Mouse (Mus musculus) hindbrain, embryonic 16.5 days (tissue): ENCODE measurements around the gene 4930583I09Rik. TPM values are rescaled to one million over a fixed set of nuclear protein-coding genes. Genes with fewer than 3 reads are reported as not detected.

Source experiments
- ATAC-seq: fragments of 200-750 bp; cut with Nextera tagmentation; 2 replicates; pipeline ENCODE4 v1.8.0; 2017; ENCODE audit warnings: moderate TSS enrichment, moderate library complexity
- H3K27ac ChIP-seq: fragments of 300-500 bp; sonication (generic); 2 replicates; pipeline ENCODE4 v1.5.1; 2014; ENCODE audit warnings: low read depth, mild to moderate bottlenecking, control low read depth, low read length, moderate library complexity
- H3K27me3 ChIP-seq: fragments of 300-500 bp; sonication (generic); replicated peaks from 2 replicates; pipeline ENCODE4 v1.6.1; 2014; ENCODE audit warnings: low read length; ENCODE audit not compliant: control insufficient read depth, insufficient read depth
- H3K36me3 ChIP-seq: fragments of 300-500 bp; sonication (generic); 2 replicates; pipeline ENCODE4 v1.6.1; 2014; ENCODE audit warnings: mild to moderate bottlenecking, low read length, moderate library complexity, mixed read lengths; ENCODE audit not compliant: control insufficient read depth, insufficient read depth
- H3K4me1 ChIP-seq: fragments of 300-500 bp; sonication (generic); 2 replicates; pipeline ENCODE4 v1.6.1; 2014; ENCODE audit warnings: low read depth, low read length; ENCODE audit not compliant: control insufficient read depth, insufficient read depth
- H3K4me2 ChIP-seq: fragments of 300-500 bp; sonication (generic); 2 replicates; pipeline ENCODE4 v1.6.1; 2014; ENCODE audit warnings: mild to moderate bottlenecking, low read length, control low read depth, moderate library complexity
- H3K4me3 ChIP-seq: fragments of 300-500 bp; sonication (generic); 2 replicates; pipeline ENCODE4 v1.5.1; 2014; ENCODE audit warnings: mild to moderate bottlenecking, low read length, control low read depth, moderate library complexity
- H3K9ac ChIP-seq: fragments of 300-500 bp; sonication (generic); 2 replicates; pipeline ENCODE4 v1.6.1; 2014; ENCODE audit warnings: low read depth, mild to moderate bottlenecking, control low read depth, low read length, moderate library complexity
- H3K9me3 ChIP-seq: fragments of 300-500 bp; sonication (generic); 2 replicates; pipeline ENCODE4 v1.6.1; 2014; ENCODE audit warnings: mild to moderate bottlenecking, low read length, moderate library complexity; ENCODE audit not compliant: control insufficient read depth
- WGBS: fragments of 180-500 bp; shearing (Covaris S2); extraction: QIAGEN DNeasy Blood & Tissue Kit; methylation state at CpG from one replicate; pipeline ENCODE4 v1.1.7; 2014; 5-methylcytosine and 5-hydroxymethylcytosine counted together
- polyA plus RNA-seq: library from polyadenylated mRNA; unstranded; fragments of >200 nt; fragmentation: Nextera tagmentation; extraction: Ambion mirVana; gene quantifications from 2 replicates; pipeline ENCODE4 v1.2.1, GENCODE M21; 2015

Gene 4930583I09Rik
- polyA plus RNA-seq, 1 experiment from 2014 or later: not detected

DNA sequence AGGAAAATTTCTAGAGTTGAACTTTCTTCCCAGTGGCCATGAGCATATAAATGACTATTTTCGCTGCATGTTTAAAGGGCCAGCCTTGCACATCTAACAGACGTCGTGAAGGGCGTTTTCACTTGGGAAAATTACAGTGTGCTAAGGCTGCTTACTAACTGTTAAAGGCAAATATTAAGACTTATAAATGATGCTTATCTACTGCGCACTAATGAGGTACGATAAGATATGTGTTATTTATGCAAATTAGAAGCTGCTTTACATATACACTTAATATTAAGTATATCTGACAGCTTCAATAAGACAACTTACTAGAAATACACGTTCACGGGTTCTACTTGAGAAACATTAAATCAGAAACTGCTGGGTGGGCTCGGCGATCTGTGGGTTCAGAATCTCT, 481 bp upstream of the 4930583I09Rik start:
- Histone ChIP-seq H3K27me3 (0 out of 2 replicates have a peak, but pooled peaks cover 2% of the 10 kb centered on the region), H3K4me2 (no peak overlapping the region), H3K9me3 (no peaks in the 10 kb centered on the region), H3K9ac (no peak overlapping the region), H3K27ac (no peak overlapping the region), H3K4me3 (no peak overlapping the region), H3K36me3 (no peaks in the 10 kb centered on the region), H3K4me1 (peaks cover 3% of the 10 kb centered on the region)
- no peak for ATAC-seq
- 79% methylated on average over 10 of the region's 10 CpGs for WGBS

DNA sequence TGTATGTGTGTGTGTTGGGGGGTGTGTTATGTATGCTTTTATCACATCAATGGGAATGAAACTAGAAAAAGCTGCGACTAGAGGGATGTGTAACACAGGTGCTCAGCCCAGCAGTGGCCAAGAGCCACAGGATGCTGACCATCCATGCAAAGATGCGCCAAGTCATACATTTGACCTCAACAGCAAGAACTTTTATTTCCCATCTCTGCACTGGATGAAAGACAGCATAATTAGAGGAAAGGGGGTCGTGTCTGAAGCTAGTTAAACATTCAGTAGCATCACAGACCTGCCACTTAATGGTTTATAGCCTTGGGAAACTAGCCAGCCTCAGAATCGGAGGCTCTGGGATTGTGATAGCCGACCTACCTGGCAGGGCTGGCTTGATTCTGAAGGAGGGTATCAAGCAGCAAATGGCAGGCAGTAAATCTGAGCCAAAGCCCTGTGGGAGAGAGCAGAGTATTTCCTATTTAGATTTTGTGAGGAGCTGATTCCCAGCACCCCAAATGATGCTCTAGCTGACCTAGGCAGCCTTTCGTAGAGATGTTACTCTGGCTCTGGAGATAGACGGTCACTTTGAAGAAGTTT, 1.9 kb downstream of the 4930583I09Rik start:
- Histone ChIP-seq H3K4me2 (no peak overlapping the region), H3K27ac (no peak overlapping the region), H3K4me3 (no peak overlapping the region), H3K27me3 (0 out of 2 replicates have a peak, but pooled peaks cover 2% of the 10 kb centered on the region), H3K9ac (no peak overlapping the region), H3K4me1 (peaks cover 3% of the 10 kb centered on the region), H3K9me3 (no peaks in the 10 kb centered on the region), H3K36me3 (no peaks in the 10 kb centered on the region)
- no peak for ATAC-seq
- 78% methylated on average over 7 of the region's 7 CpGs for WGBS

DNA sequence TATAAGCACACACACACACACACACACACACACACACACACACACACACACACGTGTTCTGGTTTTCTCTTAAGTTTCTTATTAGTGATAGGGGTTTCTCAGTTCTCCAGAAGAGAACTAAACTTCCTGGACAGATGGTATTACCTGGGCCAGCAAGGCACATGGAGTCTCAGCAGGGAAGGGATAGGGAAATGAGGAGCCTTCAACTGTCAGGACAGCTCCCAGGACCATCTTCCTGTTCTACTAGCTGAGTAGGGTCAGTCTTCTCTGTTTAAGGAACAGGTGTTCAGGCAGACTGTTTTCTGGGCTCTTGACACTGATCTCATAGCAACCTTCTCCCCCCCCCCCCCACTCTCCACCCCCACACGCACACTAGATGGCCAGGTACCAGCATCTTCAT, 2.8 kb downstream of the 4930583I09Rik start:
- Histone ChIP-seq H3K4me2 (no peak overlapping the region), H3K27ac (no peak overlapping the region), H3K36me3 (no peaks in the 10 kb centered on the region), H3K9ac (no peak overlapping the region), H3K4me1 (peaks cover 3% of the 10 kb centered on the region), H3K4me3 (no peak overlapping the region), H3K27me3 (0 out of 2 replicates have a peak, but pooled peaks cover under 1% of the 10 kb centered on the region), H3K9me3 (no peaks in the 10 kb centered on the region)
- no peak for ATAC-seq
- 90% methylated on average over 2 of the region's 2 CpGs for WGBS

DNA sequence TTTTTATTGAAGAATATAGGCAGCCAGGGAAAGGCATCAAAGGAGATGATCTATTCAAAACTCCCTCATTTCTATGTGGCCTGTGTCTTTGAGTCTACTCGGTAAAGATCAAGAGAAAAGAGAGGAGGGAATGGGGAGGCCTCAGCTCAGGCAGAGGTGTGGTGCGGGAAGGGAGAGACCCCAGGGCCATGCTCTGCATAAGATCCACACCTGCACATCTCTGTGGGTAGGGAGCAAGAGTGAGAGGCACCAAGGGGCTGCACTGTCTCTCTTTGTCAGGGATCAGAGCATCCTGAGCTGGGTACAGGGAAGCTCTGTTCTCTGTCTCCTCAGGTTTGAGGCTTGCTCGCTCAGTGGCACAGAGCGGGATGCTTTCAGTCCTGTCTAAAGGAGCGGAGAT, 8.4 kb downstream of the 4930583I09Rik start:
- Histone ChIP-seq H3K9me3 (no peaks in the 10 kb centered on the region), H3K27me3 (no peaks in the 10 kb centered on the region), H3K4me1 (no peaks in the 10 kb centered on the region), H3K4me3 (no peak overlapping the region), H3K9ac (no peak overlapping the region), H3K36me3 (no peaks in the 10 kb centered on the region), H3K27ac (no peak overlapping the region), H3K4me2 (no peak overlapping the region)
- no peak for ATAC-seq
- 93% methylated on average over 5 of the region's 5 CpGs for WGBS

DNA sequence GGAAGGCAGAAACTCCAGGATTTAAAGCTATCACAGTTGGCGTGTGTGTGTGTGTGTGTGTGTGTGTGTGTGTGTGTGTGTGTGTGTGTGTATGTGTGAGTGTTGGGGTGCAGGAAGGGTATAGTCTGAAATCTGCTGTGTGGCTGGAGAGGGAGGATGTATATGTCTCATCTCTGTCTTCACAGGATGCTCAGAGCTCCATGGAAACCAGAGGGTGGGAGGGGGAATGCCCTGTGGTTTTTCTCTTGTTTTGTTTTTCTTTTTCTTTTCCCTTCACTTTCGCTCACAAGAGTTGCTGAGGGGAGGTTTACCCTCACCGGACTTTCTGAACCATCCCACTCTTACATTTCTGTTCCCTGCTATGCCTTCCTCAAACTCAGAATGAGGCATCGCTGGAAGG, 9.0 kb downstream of the 4930583I09Rik start:
- Histone ChIP-seq H3K9ac (no peak overlapping the region), H3K27me3 (no peaks in the 10 kb centered on the region), H3K4me3 (no peak overlapping the region), H3K9me3 (no peaks in the 10 kb centered on the region), H3K27ac (no peak overlapping the region), H3K4me2 (no peak overlapping the region), H3K4me1 (no peaks in the 10 kb centered on the region), H3K36me3 (no peaks in the 10 kb centered on the region)
- no peak for ATAC-seq
- 51% methylated on average over 4 of the region's 4 CpGs for WGBS

DNA sequence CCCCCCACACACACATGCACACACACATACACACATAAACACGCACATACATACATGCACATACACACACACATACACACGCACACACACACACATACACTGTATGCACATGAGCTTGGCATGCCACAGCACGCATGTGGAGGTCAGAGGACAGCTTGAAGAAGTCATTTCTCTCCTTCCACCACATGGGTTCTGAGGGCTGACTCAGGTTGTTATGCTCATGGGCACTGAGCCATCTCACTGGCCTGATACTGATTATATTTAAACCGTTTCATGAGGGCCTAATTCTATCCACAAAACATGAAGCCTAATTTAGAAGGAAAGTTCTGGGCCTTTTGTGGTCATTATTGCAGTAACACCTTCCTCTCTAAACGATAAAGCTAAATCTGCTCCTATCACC, 13.3 kb downstream of the 4930583I09Rik start:
- H3K27ac ChIP-seq: no peak overlapping the region
- ATAC-seq: no peak
- 84% methylated on average over 5 of the region's 5 CpGs for WGBS

DNA sequence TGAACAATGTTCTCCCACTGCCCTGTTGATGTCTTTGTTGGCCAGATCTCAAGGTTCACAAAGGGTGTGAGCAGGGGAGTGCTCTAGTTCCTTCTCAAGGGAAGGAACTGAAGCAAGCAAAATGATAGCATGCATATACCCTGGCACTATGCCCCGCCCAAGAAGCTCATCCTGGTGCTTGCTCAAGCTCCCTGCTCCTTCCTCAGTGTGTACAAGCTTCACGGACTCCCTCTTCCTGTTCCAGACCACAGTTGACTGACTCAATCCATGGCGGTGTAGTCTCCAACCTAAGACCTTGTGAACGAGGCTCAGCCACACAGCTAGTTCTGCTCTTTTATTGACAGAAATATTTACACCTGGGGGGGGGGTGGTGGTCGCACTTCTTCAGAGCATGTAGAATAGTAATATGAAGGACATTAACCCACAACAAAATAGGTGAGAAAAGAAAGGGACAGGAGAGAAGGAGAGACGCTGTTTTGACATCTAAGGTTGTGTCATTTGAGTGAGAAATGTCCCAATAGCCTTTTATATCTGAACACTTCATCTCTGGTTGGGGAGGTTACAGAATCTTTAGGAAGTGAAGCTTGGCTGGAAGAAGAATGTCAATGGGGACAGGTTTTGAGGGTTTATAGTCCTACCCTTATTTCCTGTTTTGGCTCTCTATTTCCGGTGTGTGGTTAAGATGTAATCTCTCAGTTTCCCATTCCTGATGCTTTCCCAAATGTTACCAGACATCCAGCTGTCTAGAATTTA, 14.9 kb downstream of the 4930583I09Rik start:
- no peaks in the 10 kb centered on the region for H3K9me3 ChIP-seq
- WGBS: 92% methylated on average over 7 of the region's 7 CpGs

More for the DNA sequence above, 13.3 kb downstream of the 4930583I09Rik start:
- Histone ChIP-seq H3K9ac (no peak overlapping the region), H3K4me3 (no peak overlapping the region), H3K9me3 (no peaks in the 10 kb centered on the region), H3K36me3 (no peaks in the 10 kb centered on the region), H3K27me3 (no peaks in the 10 kb centered on the region), H3K4me2 (no peak overlapping the region), H3K4me1 (no peaks in the 10 kb centered on the region)

DNA sequence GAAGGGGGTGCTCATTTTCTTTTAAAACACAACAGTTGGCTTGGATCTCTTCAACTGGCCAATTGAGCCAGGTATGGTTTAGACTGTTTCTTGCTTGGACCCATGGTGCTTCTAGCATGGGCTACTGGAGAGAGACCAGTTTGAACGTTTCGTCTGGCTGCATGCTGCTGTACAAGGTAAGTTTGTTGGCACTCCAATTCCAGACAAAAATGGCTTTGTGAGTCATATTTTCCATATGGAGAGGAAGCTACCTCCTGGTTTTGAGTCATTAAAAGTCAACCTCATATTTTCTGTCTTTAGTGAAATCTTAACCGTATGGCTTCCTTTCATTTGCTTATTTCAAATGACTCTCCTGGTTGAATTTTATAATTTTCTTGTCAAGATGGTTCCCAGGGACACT, 19.6 kb downstream of the 4930583I09Rik start:
- Histone ChIP-seq H3K27me3 (no peaks in the 10 kb centered on the region), H3K4me3 (no peak overlapping the region), H3K36me3 (no peaks in the 10 kb centered on the region), H3K9me3 (no peaks in the 10 kb centered on the region), H3K4me2 (no peak overlapping the region), H3K27ac (no peak overlapping the region), H3K4me1 (no peaks in the 10 kb centered on the region), H3K9ac (no peak overlapping the region)
- 97% methylated on average over 3 of the region's 3 CpGs for WGBS
- ATAC-seq: no peak

More for the DNA sequence above, 14.9 kb downstream of the 4930583I09Rik start:
- H3K9ac ChIP-seq: no peak overlapping the region
- no peaks in the 10 kb centered on the region for H3K36me3 ChIP-seq
- H3K4me2 ChIP-seq: no peak overlapping the region
- ATAC-seq: no peak
- H3K4me3 ChIP-seq: no peak overlapping the region
- H3K4me1 ChIP-seq: no peaks in the 10 kb centered on the region
- no peaks in the 10 kb centered on the region for H3K27me3 ChIP-seq
- no peak overlapping the region for H3K27ac ChIP-seq

DNA sequence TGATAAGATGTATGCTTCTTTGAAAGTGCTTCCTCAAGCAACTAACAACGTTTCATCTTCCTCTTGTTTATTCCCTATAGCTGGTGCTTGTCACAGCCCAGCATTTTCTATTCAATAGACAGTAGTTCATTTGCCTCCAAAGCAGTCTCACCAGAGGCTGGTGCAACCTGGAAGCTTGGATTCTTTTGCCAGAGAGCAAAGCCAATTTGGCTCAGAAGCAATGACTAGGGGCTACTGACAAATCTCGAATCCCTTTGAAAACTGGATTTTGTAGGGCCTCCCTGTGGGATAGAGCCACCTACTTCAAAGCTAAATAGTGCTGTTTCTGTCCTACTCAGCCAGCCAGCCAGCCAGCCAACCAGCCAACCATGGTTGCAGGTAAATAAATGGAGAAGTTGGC, 20.1 kb downstream of the 4930583I09Rik start:
- 69% methylated on average over 2 of the region's 2 CpGs for WGBS
- Histone ChIP-seq H3K4me1 (no peaks in the 10 kb centered on the region), H3K9ac (no peak overlapping the region), H3K9me3 (no peaks in the 10 kb centered on the region), H3K27ac (no peak overlapping the region), H3K4me2 (no peak overlapping the region), H3K36me3 (no peaks in the 10 kb centered on the region), H3K4me3 (no peak overlapping the region), H3K27me3 (no peaks in the 10 kb centered on the region)
- no peak for ATAC-seq
